Mouse (Mus musculus) midbrain, embryonic 13.5 days (tissue): ENCODE measurements at regions not wholly inside any gene's neighbourhood (a gene's known extent, or its start where the extent isn't known, plus 50 kb on each side); places are given as distances from the start of the nearest gene placed in this dataset.

Source experiments
- ATAC-seq: fragments of 200-750 bp; cut with Nextera tagmentation; 2 replicates; pipeline ENCODE4 v1.8.0; 2017; ENCODE audit warnings: mild to moderate bottlenecking, moderate TSS enrichment, moderate library complexity
- H3K27ac ChIP-seq: fragments of 300-500 bp; sonication (generic); 2 replicates; pipeline ENCODE4 v1.5.1; 2015; ENCODE audit warnings: inconsistent platforms, mild to moderate bottlenecking, moderate library complexity
- H3K27me3 ChIP-seq: fragments of 300-500 bp; sonication (generic); 2 replicates; pipeline ENCODE4 v1.6.1; 2015; ENCODE audit warnings: mild to moderate bottlenecking, inconsistent platforms
- H3K36me3 ChIP-seq: fragments of 300-500 bp; sonication (generic); 2 replicates; pipeline ENCODE4 v1.6.1; 2015; ENCODE audit warnings: mild to moderate bottlenecking, inconsistent platforms
- H3K4me1 ChIP-seq: fragments of 300-500 bp; sonication (generic); replicated peaks from 2 replicates; pipeline ENCODE4 v1.6.1; 2015; ENCODE audit warnings: inconsistent platforms
- H3K4me2 ChIP-seq: fragments of 300-500 bp; sonication (generic); replicated peaks from 2 replicates; pipeline ENCODE4 v1.6.1; 2015; ENCODE audit warnings: moderate library complexity, mild to moderate bottlenecking, inconsistent platforms
- H3K4me3 ChIP-seq: fragments of 300-500 bp; sonication (generic); replicated peaks from 2 replicates; pipeline ENCODE4 v1.5.1; 2015; ENCODE audit warnings: mild to moderate bottlenecking, inconsistent platforms
- H3K9ac ChIP-seq: fragments of 300-500 bp; sonication (generic); replicated peaks from 2 replicates; pipeline ENCODE4 v1.6.1; 2015; ENCODE audit warnings: mild to moderate bottlenecking, inconsistent platforms
- H3K9me3 ChIP-seq: fragments of 300-500 bp; sonication (generic); 2 replicates; pipeline ENCODE4 v1.6.1; 2016; ENCODE audit warnings: mild to moderate bottlenecking, inconsistent platforms
- whole genome bisulfite sequencing: fragments of 180-500 bp; shearing (Covaris S2); methylation state at CpG from one replicate; pipeline ENCODE4 v1.1.7; 2015; 5-methylcytosine and 5-hydroxymethylcytosine counted together

GRCm38 (mm10) chr6:51110596-51110995 is 321.9 kb upstream of the Nfe2l3 start:
- 90% methylated on average over 3 of the region's 3 CpGs for WGBS
- Histone ChIP-seq H3K27ac (no peak overlapping the region), H3K9me3 (no peaks in the 10 kb centered on the region), H3K4me1 (0 out of 2 replicates have a peak, but pooled peaks cover 3% of the 10 kb centered on the region), H3K36me3 (no peaks in the 10 kb centered on the region), H3K4me2 (no peak overlapping the region), H3K4me3 (no peak overlapping the region), H3K27me3 (no peaks in the 10 kb centered on the region), H3K9ac (no peak overlapping the region)
- ATAC-seq = no peak

- H3K4me2 ChIP-seq = no peak overlapping the region
- peak; percentile 76 for ATAC-seq
These were observed 317.7 kb upstream of the Nfe2l3 start for GRCm38 (mm10) chr6:51114604-51115333.

GRCm38 (mm10) chr6:51118833-51119535 is 313.5 kb upstream of the Nfe2l3 start:
- no peak overlapping the region for H3K4me3 ChIP-seq
- H3K4me1 ChIP-seq = 0 out of 2 replicates have a peak, but pooled peaks cover 3% of the 10 kb centered on the region
- H3K9me3 ChIP-seq = no peaks in the 10 kb centered on the region
- no peak for ATAC-seq
- H3K27me3 ChIP-seq = no peaks in the 10 kb centered on the region
- H3K36me3 ChIP-seq = no peaks in the 10 kb centered on the region
- H3K27ac ChIP-seq = no peak overlapping the region
- H3K9ac ChIP-seq = no peak overlapping the region
- 77% methylated on average over 9 of the region's 9 CpGs for WGBS
- no peak overlapping the region for H3K4me2 ChIP-seq

More at GRCm38 (mm10) chr6:51114604-51115333, 317.7 kb upstream of the Nfe2l3 start:
- Histone ChIP-seq H3K9me3 (no peaks in the 10 kb centered on the region), H3K27ac (no peak overlapping the region), H3K27me3 (no peaks in the 10 kb centered on the region), H3K4me3 (no peak overlapping the region), H3K4me1 (0 out of 2 replicates have a peak, but pooled peaks cover 3% of the 10 kb centered on the region), H3K36me3 (no peaks in the 10 kb centered on the region), H3K9ac (no peak overlapping the region)
- WGBS = 35% methylated on average over 10 of the region's 10 CpGs

DNA sequence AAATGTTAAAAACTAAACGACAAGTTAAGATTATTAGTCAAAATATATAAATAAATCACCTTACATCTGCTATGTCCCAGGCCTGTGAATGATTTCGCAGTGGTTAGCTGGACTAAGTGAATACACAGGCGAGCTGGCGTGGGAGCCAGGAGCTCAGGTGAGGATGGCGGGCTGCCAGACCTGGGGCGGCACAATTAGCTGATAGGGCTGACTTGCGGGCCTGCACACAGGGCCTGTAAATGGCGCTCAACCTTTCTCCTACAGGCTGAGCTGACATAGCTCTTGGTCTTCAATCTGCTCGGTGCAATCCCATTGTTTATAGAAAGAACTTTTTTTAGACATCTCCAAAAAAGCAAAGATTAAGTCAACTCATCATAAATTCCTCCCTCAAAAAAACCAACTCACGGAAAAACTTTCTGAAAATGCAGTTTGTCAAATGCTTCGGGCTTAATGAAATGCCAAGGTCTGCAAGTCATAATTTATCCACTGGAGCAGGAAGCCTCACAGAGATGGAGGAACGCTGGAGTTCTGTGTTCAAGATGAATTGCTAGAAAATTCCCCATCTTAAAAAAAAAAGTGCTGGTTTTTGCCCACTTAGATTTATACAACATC is 312.7 kb upstream of the Nfe2l3 start:
- Histone ChIP-seq H3K36me3 (no peaks in the 10 kb centered on the region), H3K27me3 (no peaks in the 10 kb centered on the region), H3K27ac (no peak overlapping the region), H3K4me2 (no peak overlapping the region), H3K4me1 (0 out of 2 replicates have a peak, but pooled peaks cover 3% of the 10 kb centered on the region), H3K9me3 (no peaks in the 10 kb centered on the region), H3K9ac (no peak overlapping the region), H3K4me3 (no peak overlapping the region)
- 87% methylated on average over 12 of the region's 12 CpGs for WGBS
- no peak for ATAC-seq

DNA sequence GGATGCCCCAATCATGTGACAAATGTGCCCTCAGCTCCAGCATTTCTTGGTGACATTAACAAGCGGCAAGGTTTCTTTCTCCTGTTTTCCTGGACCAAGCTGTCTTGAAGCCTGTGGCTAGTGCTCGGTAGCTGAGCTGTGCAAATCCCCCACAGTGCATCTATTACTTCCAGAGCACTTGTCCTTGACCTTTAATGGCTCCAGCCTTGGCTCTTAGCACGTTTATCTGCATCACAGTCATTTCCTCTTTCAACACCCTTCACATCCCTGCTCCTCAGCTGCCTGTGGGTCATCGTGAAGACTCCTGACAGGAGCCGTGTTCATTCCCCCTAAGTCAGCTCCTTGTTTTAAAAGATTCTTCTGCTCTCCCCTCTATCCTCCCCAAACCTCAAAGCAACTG is 309.5 kb upstream of the Nfe2l3 start:
- H3K9me3 ChIP-seq = no peaks in the 10 kb centered on the region
- H3K27ac ChIP-seq = no peak overlapping the region
- ATAC-seq = no peak
- no peak overlapping the region for H3K4me2 ChIP-seq
- no peaks in the 10 kb centered on the region for H3K36me3 ChIP-seq
- no peaks in the 10 kb centered on the region for H3K27me3 ChIP-seq
- H3K4me1 ChIP-seq = no peaks in the 10 kb centered on the region
- no peak overlapping the region for H3K4me3 ChIP-seq
- H3K9ac ChIP-seq = no peak overlapping the region
- 52% methylated on average over 5 of the region's 5 CpGs for WGBS

DNA sequence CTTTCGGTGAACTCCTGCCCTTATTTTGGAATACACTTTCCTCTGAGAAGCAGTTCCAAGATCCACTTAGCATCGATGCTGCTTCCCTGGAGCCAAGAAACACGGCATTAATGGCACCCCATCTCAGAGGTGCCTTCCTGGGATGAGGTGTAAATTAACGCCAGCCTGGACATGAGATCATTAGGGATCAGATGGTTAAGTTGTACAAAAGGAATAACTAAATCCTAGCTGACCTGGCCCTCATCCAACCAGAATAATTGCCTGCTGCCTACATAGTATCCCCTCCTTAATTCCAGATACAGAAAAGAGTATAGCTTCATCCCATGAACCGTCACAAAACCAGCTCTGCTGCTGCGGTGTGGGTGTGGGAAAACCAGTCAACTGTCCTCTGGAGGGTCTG is 304.6 kb upstream of the Nfe2l3 start:
- H3K9me3 ChIP-seq = no peaks in the 10 kb centered on the region
- H3K36me3 ChIP-seq = no peaks in the 10 kb centered on the region
- no peak overlapping the region for H3K4me2 ChIP-seq
- no peak overlapping the region for H3K4me3 ChIP-seq
- ATAC-seq = no peak
- no peaks in the 10 kb centered on the region for H3K4me1 ChIP-seq
- no peak overlapping the region for H3K9ac ChIP-seq
- WGBS = 76% methylated on average over 6 of the region's 6 CpGs
- H3K27me3 ChIP-seq = no peaks in the 10 kb centered on the region
- no peak overlapping the region for H3K27ac ChIP-seq

DNA sequence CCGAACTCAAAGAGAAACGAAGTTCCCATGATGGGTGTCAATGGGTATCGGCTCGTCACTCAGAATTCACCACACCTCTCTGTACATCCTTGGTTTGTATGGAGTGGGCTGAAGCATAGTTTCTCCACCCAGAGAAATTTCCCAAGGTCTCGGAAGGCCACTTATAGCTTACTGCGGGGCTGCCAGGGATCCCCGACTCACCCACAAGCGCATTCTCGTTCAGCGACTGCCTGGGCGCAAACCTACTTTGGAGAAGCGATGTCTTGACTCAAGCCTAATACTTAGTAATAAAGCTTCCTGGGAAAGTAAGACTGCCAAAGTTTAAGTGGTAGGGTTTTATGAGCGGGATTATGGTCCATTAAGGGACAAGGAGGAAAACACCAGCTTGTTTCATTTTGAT is 303.4 kb upstream of the Nfe2l3 start:
- no peak overlapping the region for H3K4me2 ChIP-seq
- WGBS = 94% methylated on average over 13 of the region's 13 CpGs
- no peak for ATAC-seq
- no peaks in the 10 kb centered on the region for H3K27me3 ChIP-seq
- H3K9me3 ChIP-seq = no peaks in the 10 kb centered on the region
- no peak overlapping the region for H3K4me3 ChIP-seq
- H3K36me3 ChIP-seq = no peaks in the 10 kb centered on the region
- H3K4me1 ChIP-seq = no peaks in the 10 kb centered on the region
- H3K9ac ChIP-seq = no peak overlapping the region
- no peak overlapping the region for H3K27ac ChIP-seq

- WGBS = 94% methylated on average over 14 of the region's 14 CpGs
- Histone ChIP-seq H3K4me2 (no peak overlapping the region), H3K4me1 (no peaks in the 10 kb centered on the region), H3K27me3 (no peaks in the 10 kb centered on the region), H3K9me3 (no peaks in the 10 kb centered on the region), H3K9ac (no peak overlapping the region), H3K4me3 (no peak overlapping the region), H3K36me3 (no peaks in the 10 kb centered on the region), H3K27ac (no peak overlapping the region)
- ATAC-seq = no peak
These were observed 302.9 kb upstream of the Nfe2l3 start for GRCm38 (mm10) chr6:51129591-51129990.

DNA sequence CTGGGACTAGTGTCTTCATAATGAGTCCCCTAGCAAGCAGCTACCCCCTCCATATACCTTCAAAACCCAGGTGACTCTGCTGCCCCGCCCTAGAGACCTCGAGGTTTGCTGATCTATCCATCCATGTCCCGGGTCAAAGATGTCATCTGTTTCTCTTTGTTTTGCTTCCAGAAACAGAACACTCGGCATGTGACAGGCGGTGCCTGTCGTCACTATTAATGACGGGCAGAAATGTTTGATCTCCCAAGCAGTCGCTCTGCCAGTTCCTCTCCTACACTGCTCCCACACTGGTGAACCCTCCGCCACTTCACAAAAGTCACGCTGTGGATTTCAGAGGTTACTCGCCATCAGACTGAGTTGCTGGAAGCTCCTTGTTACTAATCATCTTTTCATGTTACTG is 287.7 kb upstream of the Nfe2l3 start:
- no peak for ATAC-seq
- Histone ChIP-seq H3K4me2 (no peak overlapping the region), H3K27me3 (no peaks in the 10 kb centered on the region), H3K4me3 (no peak overlapping the region), H3K9ac (no peak overlapping the region), H3K36me3 (no peaks in the 10 kb centered on the region), H3K27ac (no peak overlapping the region), H3K9me3 (no peaks in the 10 kb centered on the region), H3K4me1 (no peaks in the 10 kb centered on the region; the same call in 1 of the 2 replicates)
- WGBS = 76% methylated on average over 11 of the region's 11 CpGs

DNA sequence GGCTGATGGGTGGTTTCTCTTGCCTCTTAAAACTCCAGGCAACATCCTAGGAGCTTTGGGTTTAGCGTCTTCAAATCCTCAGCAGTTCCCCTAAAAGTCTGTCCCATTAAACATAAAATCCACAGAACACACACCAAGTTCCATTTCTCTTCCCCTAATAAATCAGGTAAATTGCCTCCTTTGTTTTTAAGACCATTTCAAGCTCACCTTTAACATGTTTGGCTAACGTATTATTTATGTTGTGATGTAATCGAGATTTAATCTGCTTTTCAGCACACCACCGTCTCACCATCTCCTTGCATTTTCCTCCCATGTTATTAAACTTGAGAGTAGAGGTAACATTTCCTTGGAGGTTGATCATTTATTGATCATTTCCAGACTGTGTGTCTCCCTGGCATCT is 286.6 kb upstream of the Nfe2l3 start:
- H3K9ac ChIP-seq = no peak overlapping the region
- no peaks in the 10 kb centered on the region for H3K9me3 ChIP-seq
- no peak overlapping the region for H3K4me2 ChIP-seq
- no peaks in the 10 kb centered on the region; the same call in 1 of the 2 replicates for H3K4me1 ChIP-seq
- no peaks in the 10 kb centered on the region for H3K36me3 ChIP-seq
- H3K4me3 ChIP-seq = no peak overlapping the region
- WGBS = 91% methylated on average over 4 of the region's 4 CpGs
- no peak overlapping the region for H3K27ac ChIP-seq
- ATAC-seq = no peak
- H3K27me3 ChIP-seq = no peaks in the 10 kb centered on the region

DNA sequence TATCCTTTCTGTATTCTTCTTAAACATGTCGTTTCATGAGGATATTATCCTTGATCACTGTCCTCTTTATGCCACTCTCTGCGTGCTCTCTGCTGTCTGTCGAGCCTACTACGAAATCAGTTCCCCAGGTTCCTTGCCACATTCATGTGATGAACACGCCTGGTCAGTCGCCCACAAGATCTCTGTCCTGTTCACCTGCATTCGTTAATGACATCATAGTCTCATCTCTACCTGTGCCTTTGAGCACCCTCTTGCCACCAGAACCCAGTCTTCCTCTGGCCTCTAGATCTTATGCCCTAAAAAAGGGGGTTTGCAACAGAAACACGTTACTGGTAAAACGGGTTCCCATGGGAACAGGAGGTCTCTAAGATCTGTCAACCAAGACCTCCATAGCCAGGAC is 283.6 kb upstream of the Nfe2l3 start:
- no peaks in the 10 kb centered on the region; the same call in 1 of the 2 replicates for H3K4me1 ChIP-seq
- no peak overlapping the region for H3K4me3 ChIP-seq
- no peak overlapping the region for H3K27ac ChIP-seq
- H3K27me3 ChIP-seq = no peaks in the 10 kb centered on the region
- H3K9me3 ChIP-seq = no peaks in the 10 kb centered on the region
- no peak for ATAC-seq
- 89% methylated on average over 9 of the region's 9 CpGs for WGBS
- H3K9ac ChIP-seq = no peak overlapping the region
- H3K36me3 ChIP-seq = no peaks in the 10 kb centered on the region
- H3K4me2 ChIP-seq = no peak overlapping the region

DNA sequence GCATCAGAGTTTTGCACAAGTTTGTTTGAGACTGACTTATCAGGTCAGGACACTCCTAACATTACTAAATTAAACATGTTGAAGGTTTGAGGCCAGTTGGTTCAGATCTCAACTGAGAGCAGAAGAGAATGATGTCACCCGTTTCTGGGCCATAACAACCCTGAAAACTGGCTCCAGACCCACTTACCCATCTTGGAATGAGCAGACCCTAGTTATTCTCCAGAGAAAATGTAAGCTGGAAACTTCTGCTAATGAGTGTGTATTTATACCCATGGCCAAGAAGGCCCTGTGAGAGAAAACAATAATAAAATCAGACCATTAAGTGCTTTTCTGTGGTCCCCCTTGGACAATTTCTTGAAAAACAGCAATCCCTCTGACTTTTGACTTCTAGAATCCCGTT is 282.4 kb upstream of the Nfe2l3 start:
- Histone ChIP-seq H3K27ac (no peak overlapping the region), H3K36me3 (no peaks in the 10 kb centered on the region), H3K4me3 (no peak overlapping the region), H3K9ac (no peak overlapping the region), H3K27me3 (no peaks in the 10 kb centered on the region), H3K4me1 (0 out of 2 replicates have a peak, but pooled peaks cover 4% of the 10 kb centered on the region), H3K4me2 (no peak overlapping the region), H3K9me3 (no peaks in the 10 kb centered on the region)
- no peak for ATAC-seq
- WGBS = 95% methylated on average over 2 of the region's 2 CpGs
